Mouse (Mus musculus) heart, adult 2 months (tissue): ENCODE measurements around the gene Enpep. TPM values are rescaled to one million over a fixed set of nuclear protein-coding genes. Genes with fewer than 3 reads are reported as not detected.

Source experiments
- DNase-seq, 2 experiments: peaks; one replicate each; pipeline ENCODE4 v3.0.0; 2021
- H3K27ac ChIP-seq: fragments of 200-600 bp; 2 replicates; pipeline ENCODE4 v1.8.1; 2022
- H3K27me3 ChIP-seq: fragments of 200-500 bp; 2 replicates; pipeline ENCODE4 v1.6.1; 2012; ENCODE audit warnings: mild to moderate bottlenecking, low read length, inconsistent platforms, mixed read lengths; ENCODE audit not compliant: control insufficient read depth, insufficient read depth
- H3K36me3 ChIP-seq: fragments of 200-500 bp; 2 replicates; pipeline ENCODE4 v1.6.1; 2012; ENCODE audit warnings: low read length, inconsistent platforms; ENCODE audit not compliant: control insufficient read depth, insufficient read depth
- H3K4me1 ChIP-seq: fragments of 200-500 bp; 2 replicates; pipeline ENCODE4 v1.6.1; 2011; ENCODE audit warnings: low read length; ENCODE audit not compliant: control insufficient read depth, insufficient read depth
- H3K4me3 ChIP-seq: fragments of 200-600 bp; 2 replicates; pipeline ENCODE4 v1.8.1; 2022
- H3K79me2 ChIP-seq: fragments of 200-500 bp; replicated peaks from 2 replicates; pipeline ENCODE4 v1.6.1; 2012; ENCODE audit warnings: mild to moderate bottlenecking, inconsistent platforms, low read length, moderate library complexity, mixed read lengths; ENCODE audit not compliant: control insufficient read depth, insufficient read depth
- H3K9ac ChIP-seq: fragments of 200-500 bp; 2 replicates; pipeline ENCODE4 v1.6.1; 2012; ENCODE audit warnings: low read depth, mild to moderate bottlenecking, control low read depth, inconsistent platforms, low read length, mixed read lengths
- CTCF ChIP-seq: fragments of 200-600 bp; IDR thresholded peaks from 2 replicates; pipeline ENCODE4 v1.8.1; 2022; ENCODE audit warnings: antibody characterized with exemption, mild to moderate bottlenecking, moderate library complexity
- EP300 ChIP-seq: fragments of 200-500 bp; IDR thresholded peaks from 2 replicates; pipeline ENCODE4 v1.6.1; 2011; ENCODE audit warnings: low read depth, low read length, control low read depth; ENCODE audit not compliant: insufficient read depth
- POLR2A ChIP-seq: fragments of 200-500 bp; IDR thresholded peaks from 2 replicates; pipeline ENCODE4 v1.6.1; 2011; ENCODE audit warnings: mild to moderate bottlenecking, low read depth, low read length, control low read depth; ENCODE audit not compliant: insufficient read depth
- WGBS: fragments of 180-500 bp; shearing (Covaris S2); methylation state at CpG from one replicate; pipeline ENCODE4 v1.1.7; 2018; 5-methylcytosine and 5-hydroxymethylcytosine counted together
- intact Hi-C: fragments of 180-260 bp; cut with DNase I; formaldehyde crosslinking; loops from one replicate; pipeline ENCODE4 v1.15.1; 2025
- long read RNA-seq: library from polyadenylated mRNA; stranded (forward); transcript quantifications from one replicate; pipeline ENCODE4 v2.0.0, GENCODE M21; 2021
- polyA plus RNA-seq: library from polyadenylated mRNA; depleted of rRNA; stranded (reverse); fragments of >200 nt; gene quantifications from 2 replicates; pipeline ENCODE4 v1.2.3, GENCODE M21; 2012; rRNA removed
- total RNA-seq, 2 experiments: library from RNA; stranded (reverse); gene quantifications; 2 replicates each; pipeline ENCODE4 v1.2.3; 2021

Gene Enpep
- total RNA-seq (1 to 10 TPM; 5.9 to 6.2 TPM), polyA plus RNA-seq (5.1 and 9.7 TPM in 2 replicates)
- long read RNA-seq, full-length matches to known transcripts = 5 of 5 reads
- long read RNA-seq, partial matches to known transcripts = 0 of 5 reads
- long read RNA-seq, other reads (novel, unspliced or antisense) = 0 of 5 reads

GRCm38 (mm10) chr3:129332586-129332985 is at the start of gene Enpep:
Gene Enpep (minus strand): TSS chr3:129332720.
- Histone ChIP-seq H3K27ac (peak within 1 kb of the TSS; percentile 61), H3K4me3 (peak within 1 kb of the TSS; percentile 40), H3K36me3 (no peaks in the 10 kb centered on the region), H3K27me3 (no peaks in the 10 kb centered on the region), H3K4me1 (peaks cover 3% of the 10 kb centered on the region; the same call in 1 of the 2 replicates), H3K79me2 (no peaks in the 10 kb centered on the region), H3K9ac (peak within 1 kb of the TSS; percentile 17)
- WGBS = 10% methylated on average over 13 of the region's 13 CpGs
- intact Hi-C loops = no loop called here
- TF ChIP-seq EP300 (no peak), CTCF (no peak), POLR2A (no peak)
- peak; percentile 64 to 75 for DNase-seq

- no peak for DNase-seq
- Histone ChIP-seq H3K27ac (no peak overlapping the region), H3K4me3 (no peak overlapping the region), H3K4me1 (no peaks in the 10 kb centered on the region), H3K36me3 (no peaks in the 10 kb centered on the region), H3K27me3 (no peaks in the 10 kb centered on the region), H3K79me2 (no peaks in the 10 kb centered on the region), H3K9ac (no peak overlapping the region)
- WGBS = 62% methylated on average over 3 of the region's 3 CpGs
- no peak for TF ChIP-seq CTCF
- no peak for TF ChIP-seq POLR2A
- no peak for TF ChIP-seq EP300
- intact Hi-C loops = no loop called here
Measured at GRCm38 (mm10) chr3:129379109-129379508, 46.6 kb upstream of the Enpep start.

GRCm38 (mm10) chr3:129375087-129375486 is 42.6 kb upstream of the Enpep start:
- Histone ChIP-seq H3K27ac (no peak overlapping the region), H3K9ac (no peak overlapping the region), H3K27me3 (no peaks in the 10 kb centered on the region), H3K79me2 (no peaks in the 10 kb centered on the region), H3K36me3 (no peaks in the 10 kb centered on the region), H3K4me3 (no peak overlapping the region), H3K4me1 (no peaks in the 10 kb centered on the region)
- DNase-seq = no peak
- intact Hi-C loops = no loop called here
- no peak for TF ChIP-seq POLR2A
- no peak for TF ChIP-seq CTCF
- no peak for TF ChIP-seq EP300
- WGBS = 80% methylated on average over 3 of the region's 3 CpGs

GRCm38 (mm10) chr3:129373108-129373507 is 40.6 kb upstream of the Enpep start:
- H3K9ac ChIP-seq = no peak overlapping the region
- no peak for DNase-seq
- intact Hi-C loops = no loop called here
- no peak for TF ChIP-seq POLR2A
- H3K4me1 ChIP-seq = no peaks in the 10 kb centered on the region
- no peaks in the 10 kb centered on the region for H3K36me3 ChIP-seq
- H3K4me3 ChIP-seq = no peak overlapping the region
- 68% methylated on average over 2 of the region's 2 CpGs for WGBS
- no peaks in the 10 kb centered on the region for H3K79me2 ChIP-seq
- H3K27ac ChIP-seq = no peak overlapping the region
- no peaks in the 10 kb centered on the region for H3K27me3 ChIP-seq

GRCm38 (mm10) chr3:129369491-129369890 is 37.0 kb upstream of the Enpep start:
- TF ChIP-seq POLR2A (no peak), CTCF (no peak), EP300 (no peak)
- Histone ChIP-seq H3K27me3 (no peaks in the 10 kb centered on the region), H3K9ac (no peak overlapping the region)

GRCm38 (mm10) chr3:129365919-129366318 is 33.4 kb upstream of the Enpep start:
- Histone ChIP-seq H3K36me3 (no peaks in the 10 kb centered on the region), H3K4me3 (no peak overlapping the region), H3K4me1 (no peaks in the 10 kb centered on the region), H3K27ac (no peak overlapping the region), H3K79me2 (no peaks in the 10 kb centered on the region), H3K27me3 (no peaks in the 10 kb centered on the region), H3K9ac (no peak overlapping the region)
- WGBS = 61% methylated on average over 1 of the region's 1 CpGs
- intact Hi-C loops = no loop called here
- no peak for DNase-seq
- TF ChIP-seq EP300 (no peak), POLR2A (no peak), CTCF (no peak)

More at GRCm38 (mm10) chr3:129369491-129369890, 37.0 kb upstream of the Enpep start:
- intact Hi-C loops = no loop called here
- H3K36me3 ChIP-seq = no peaks in the 10 kb centered on the region
- no peak for DNase-seq
- H3K4me1 ChIP-seq = no peaks in the 10 kb centered on the region
- WGBS = 73% methylated on average over 3 of the region's 3 CpGs
- no peak overlapping the region for H3K4me3 ChIP-seq
- no peak overlapping the region for H3K27ac ChIP-seq
- H3K79me2 ChIP-seq = no peaks in the 10 kb centered on the region
